ENCODE assay signal across 26 mouse cellular contexts in genomic region chr4:34526771-34527170, GRCm38 (mm10). TPM values are rescaled to one million over a fixed set of nuclear protein-coding genes. Genes with fewer than 3 reads are reported as not detected.
DNase-seq lines count a peak whose midpoint lies in the region; ATAC-seq and TF ChIP-seq lines count a peak whose summit lies in the region.
"Had no signal": no experiment of that assay in that cellular context is flagged by ENCODE, and none has a peak within 500 bp of the region (broad histone marks: within the 10 kb centered on the region; RNA-seq: fewer than 3 reads in every experiment).

No protein-coding gene starts in this region.

- peaks cover 3 to 21% of the 10 kb centered on the region in 2 experiments; a peak in 3 of 4 replicates for H3K4me1 ChIP-seq in MEL (ENCODE audit: control insufficient read depth in 1 of 2, insufficient read depth in 2 of 2, low read length in 2 of 2)
- H3K4me1 ChIP-seq: forebrain, embryonic 13.5 days; heart, embryonic 10.5 days; heart, embryonic 15.5 days; kidney, embryonic 15.5 days; limb, embryonic 12.5 days; liver, embryonic 12.5 days; midbrain, embryonic 15.5 days had no signal

- H3K27me3 ChIP-seq in MEL (ENCODE audit: control insufficient read depth in 1 of 2, insufficient read depth in 2 of 2, low read length in 2 of 2) = no peaks in the 10 kb centered on the region
- H3K27me3 ChIP-seq: forebrain, embryonic 13.5 days; heart, embryonic 15.5 days; hindbrain, embryonic 15.5 days; kidney, embryonic 15.5 days; limb, embryonic 12.5 days; liver, embryonic 12.5 days; midbrain, embryonic 15.5 days had no signal

- DNase-seq in MEL (ENCODE audit: low read depth, low spot score) = peak; percentile 35
- DNase-seq in c-Kit-positive CD71-negative TER-119-negative erythroid progenitor cells, embryonic 14.5 days (ENCODE audit: low read depth) = peak; percentile 4
- no peak for DNase-seq in frontal cortex, postnatal 25 days (ENCODE audit: low spot score in 2 of 2)
- no peak for DNase-seq in adrenal gland, postnatal 36 days
- DNase-seq: adrenal gland, postnatal 14 days; cerebellum, adult 8-10 months; cerebellum, postnatal 25 days; gastrocnemius, adult 2 months; heart, postnatal 36 days; kidney, adult 18-20 months; kidney, postnatal 36 days; liver, postnatal 0 days; lung, postnatal 36 days; right cerebral cortex, postnatal 4 days had no signal

- TF ChIP-seq RAD21 in MEL (IDR thresholded peaks at IDR 0.05; ENCODE audit: low read depth, low read length) = no peak

- H3K9ac ChIP-seq in MEL (ENCODE audit: control insufficient read depth, low read depth, low read length, poor library complexity, severe bottlenecking) = no peak overlapping the region
- H3K9ac ChIP-seq: forebrain, embryonic 13.5 days; heart, embryonic 15.5 days; hindbrain, embryonic 15.5 days; kidney, embryonic 15.5 days; limb, embryonic 12.5 days; liver, embryonic 12.5 days; liver, postnatal 0 days; midbrain, embryonic 15.5 days had no signal

- ATAC-seq in megakaryocyte, adult 5-6 weeks (ENCODE audit: poor library complexity, severe bottlenecking) = peak; percentile 94
- ATAC-seq in inflammation-experienced regulatory T-cells, adult 6 months = no peak
- ATAC-seq: forebrain, embryonic 13.5 days; liver, embryonic 12.5 days; liver, postnatal 0 days; midbrain, embryonic 15.5 days had no signal

- H3K36me3 ChIP-seq in MEL (ENCODE audit: control insufficient read depth in 1 of 2, insufficient read depth in 2 of 2, low read length in 2 of 2) = peaks cover 0 to 13% of the 10 kb centered on the region in 2 experiments; a peak in 2 of 4 replicates
- H3K36me3 ChIP-seq: heart, embryonic 10.5 days; heart, embryonic 15.5 days; hindbrain, embryonic 15.5 days; kidney, embryonic 15.5 days; limb, embryonic 12.5 days; liver, embryonic 12.5 days; midbrain, embryonic 15.5 days had no signal

- TF ChIP-seq CTCF in MEL (IDR thresholded peaks at IDR 0.05 in 2 of 3, conservative IDR thresholded peaks at IDR 0.05 in 1 of 3; ENCODE audit: control insufficient read depth in 1 of 3, insufficient read depth in 1 of 3, low read depth in 2 of 3, low read length in 3 of 3, poor library complexity in 1 of 3, severe bottlenecking in 1 of 3) = no peak

- no peaks in the 10 kb centered on the region for H3K79me2 ChIP-seq in MEL (ENCODE audit: control insufficient read depth, insufficient read depth, low read length, poor library complexity)

- H3K27ac ChIP-seq in MEL (ENCODE audit: control insufficient read depth, low read depth, low read length) = no peak overlapping the region
- H3K27ac ChIP-seq: forebrain, embryonic 13.5 days; gastrocnemius, adult 2 months; heart, embryonic 10.5 days; heart, embryonic 15.5 days; hindbrain, embryonic 15.5 days; kidney, embryonic 15.5 days; layer of hippocampus, adult 2 months; left cerebral cortex, adult 2 months; limb, embryonic 12.5 days; liver, embryonic 12.5 days; midbrain, embryonic 15.5 days had no signal

- no peaks in the 10 kb centered on the region for H3K9me3 ChIP-seq in MEL (replicated peaks; ENCODE audit: insufficient read depth, low read length)
- H3K9me3 ChIP-seq: forebrain, embryonic 13.5 days; heart, embryonic 10.5 days; heart, embryonic 15.5 days; hindbrain, embryonic 15.5 days; kidney, embryonic 15.5 days; limb, embryonic 12.5 days; liver, embryonic 12.5 days; midbrain, embryonic 15.5 days had no signal

- H3K4me3 ChIP-seq in MEL (ENCODE audit: control insufficient read depth in 1 of 2, insufficient read depth in 1 of 2, low read depth in 2 of 2, low read length in 2 of 2) = no peak overlapping the region
- H3K4me3 ChIP-seq: forebrain, embryonic 13.5 days; gastrocnemius, adult 2 months; heart, embryonic 10.5 days; heart, embryonic 15.5 days; hindbrain, embryonic 15.5 days; kidney, embryonic 15.5 days; layer of hippocampus, adult 2 months; left cerebral cortex, adult 2 months; limb, embryonic 12.5 days; liver, embryonic 12.5 days; midbrain, embryonic 15.5 days had no signal

- no peak for TF ChIP-seq EP300 in MEL (IDR thresholded peaks at IDR 0.05; ENCODE audit: low read depth in 1 of 2, low read length in 2 of 2)

- TF ChIP-seq POLR2A in MEL (IDR thresholded peaks at IDR 0.05; ENCODE audit: control insufficient read depth in 1 of 2, insufficient read depth in 1 of 2, low read depth in 1 of 2, low read length in 2 of 2, poor library complexity in 1 of 2) = no peak

TF ChIP-seq in MEL, 35 proteins besides CTCF, POLR2A, EP300 and RAD21:
- peak; percentile 97 for TF ChIP-seq MAFK (IDR thresholded peaks at IDR 0.05; ENCODE audit: borderline replicate concordance, low read depth, low read length)
- no peak for TF ChIP-seq NRF1 (IDR thresholded peaks at IDR 0.05; ENCODE audit: insufficient read depth, low read depth, low read length, poor library complexity, severe bottlenecking)
- no peak for TF ChIP-seq E2F4 (IDR thresholded peaks at IDR 0.05; ENCODE audit: borderline replicate concordance, low read depth, low read length)
- peak; percentile 35; the same call in 1 of the 2 replicates for TF ChIP-seq ETS1 (IDR thresholded peaks at IDR 0.05; ENCODE audit: low read depth, low read length)
- TF ChIP-seq ELF1 (IDR thresholded peaks at IDR 0.05; ENCODE audit: low read depth, low read length) = no peak
- TF ChIP-seq SIN3A (IDR thresholded peaks at IDR 0.05; ENCODE audit: low read length) = no peak
- no peak for TF ChIP-seq TCF12 (IDR thresholded peaks at IDR 0.05; ENCODE audit: low read depth, low read length)
- no peak for TF ChIP-seq MAZ (IDR thresholded peaks at IDR 0.05; ENCODE audit: low read depth, low read length)
- TF ChIP-seq ZNF384 (IDR thresholded peaks at IDR 0.05; ENCODE audit: low read depth, low read length) = no peak
- no peak for TF ChIP-seq ZKSCAN1 (IDR thresholded peaks at IDR 0.05; ENCODE audit: low read depth, low read length)
- TF ChIP-seq UBTF (IDR thresholded peaks at IDR 0.05; ENCODE audit: borderline replicate concordance, insufficient read depth, low read depth, low read length) = no peak

RNA-seq across cellular contexts. Expression of gene Akirin2, which starts 24.0 kb away (rescaled TPM):
- total RNA-seq in MEL (2012; rRNA removed) = 23.4 and 28.5 TPM in 2 replicates
- 10 to 100 TPM in 1 of 2 experiments, not detected in 1; 45.8 TPM for polyA plus RNA-seq in MEL (2012; ENCODE audit: insufficient read depth in 1 of 2, insufficient read length in 2 of 2, low read depth in 1 of 2, low replicate concordance in 2 of 2, missing spikeins in 1 of 2)
- 59.6 and 68.0 TPM in 2 replicates for total RNA-seq in megakaryocyte, adult 5-6 weeks (2015)
- 49.9 and 62.4 TPM in 2 replicates for total RNA-seq in megakaryocyte, adult 5-6 weeks (2017)
- polyA plus RNA-seq in inflammation-experienced regulatory T-cells, adult 6 months (2017; shearing (Covaris generic)) = 10 to 100 TPM in 2 of 3 experiments, 1 to 10 TPM in 1; 9.2 to 14.9 (median 11.9) TPM
- total RNA-seq in adrenal gland, postnatal 36 days (2021) = 10 to 100 TPM; 79.8 to 86.1 TPM

Comparison
In these comparisons a context has a peak if more than half of its experiments do, and no peak if none do; other contexts are left out.
1. DNase-seq: peak in MEL (single experiment) and c-Kit-positive CD71-negative TER-119-negative erythroid progenitor cells, embryonic 14.5 days (single experiment); none in frontal cortex, postnatal 25 days (0 of 2) and adrenal gland, postnatal 36 days (0 of 2).